Mouse (Mus musculus): ENCODE results near the gene Ppp1r10.

Ppp1r10 gene

GRCm38 (mm10) chr17:35917143-35917462 lies 869 bp downstream of the Ppp1r10 start:
- no peaks in the 10 kb centered on the region for H3K27me3 ChIP-seq (ENCODE audit: control insufficient read depth, insufficient read depth, low read length, poor library complexity, severe bottlenecking)
- H3K36me3 ChIP-seq (ENCODE audit: control insufficient read depth, insufficient read depth, low read length, poor library complexity, severe bottlenecking): peaks cover 19% of the 10 kb centered on the region
- DNase-seq (ENCODE audit: low read depth, low spot score): no peak

- DNase-seq (ENCODE audit: low read depth, low spot score): peak; percentile 57
- Histone ChIP-seq H3K36me3 (ENCODE audit: control insufficient read depth, insufficient read depth, low read length, poor library complexity, severe bottlenecking) (peaks cover 19% of the 10 kb centered on the region), H3K27me3 (ENCODE audit: control insufficient read depth, insufficient read depth, low read length, poor library complexity, severe bottlenecking) (no peaks in the 10 kb centered on the region)
Observed at GRCm38 (mm10) chr17:35917463-35918251, 1.4 kb downstream of the Ppp1r10 start.

- peak; percentile 57 for DNase-seq (ENCODE audit: low read depth, low spot score)
- no peaks in the 10 kb centered on the region for H3K27me3 ChIP-seq (ENCODE audit: control insufficient read depth, insufficient read depth, low read length, poor library complexity, severe bottlenecking)
- H3K36me3 ChIP-seq (ENCODE audit: control insufficient read depth, insufficient read depth, low read length, poor library complexity, severe bottlenecking): peaks cover 13% of the 10 kb centered on the region; the same call in 1 of the 2 replicates
Observed at GRCm38 (mm10) chr17:35918276-35919059, 2.2 kb downstream of the Ppp1r10 start.

- DNase-seq (ENCODE audit: low read depth, low spot score): peak; percentile 97
- Histone ChIP-seq H3K36me3 (ENCODE audit: control insufficient read depth, insufficient read depth, low read length, poor library complexity, severe bottlenecking) (peaks cover 13% of the 10 kb centered on the region; the same call in 1 of the 2 replicates), H3K27me3 (ENCODE audit: control insufficient read depth, insufficient read depth, low read length, poor library complexity, severe bottlenecking) (no peaks in the 10 kb centered on the region)
Observed at GRCm38 (mm10) chr17:35919060-35919715, 3.0 kb downstream of the Ppp1r10 start.

GRCm38 (mm10) chr17:35919864-35920301 lies 3.6 kb downstream of the Ppp1r10 start:
- Histone ChIP-seq H3K36me3 (ENCODE audit: control insufficient read depth, insufficient read depth, low read length, poor library complexity, severe bottlenecking) (peaks cover 17% of the 10 kb centered on the region; the same call in 1 of the 2 replicates), H3K27me3 (ENCODE audit: control insufficient read depth, insufficient read depth, low read length, poor library complexity, severe bottlenecking) (no peaks in the 10 kb centered on the region)
- no peak for DNase-seq (ENCODE audit: low read depth, low spot score)

- DNase-seq (ENCODE audit: low read depth, low spot score): no peak
- Histone ChIP-seq H3K36me3 (ENCODE audit: control insufficient read depth, insufficient read depth, low read length, poor library complexity, severe bottlenecking) (peaks cover 19% of the 10 kb centered on the region; the same call in 1 of the 2 replicates), H3K27me3 (ENCODE audit: control insufficient read depth, insufficient read depth, low read length, poor library complexity, severe bottlenecking) (no peaks in the 10 kb centered on the region)
Observed at GRCm38 (mm10) chr17:35920384-35920783, 4.2 kb downstream of the Ppp1r10 start.

GRCm38 (mm10) chr17:35920862-35921562 lies 4.8 kb downstream of the Ppp1r10 start:
- no peaks in the 10 kb centered on the region for H3K27me3 ChIP-seq (ENCODE audit: control insufficient read depth, insufficient read depth, low read length, poor library complexity, severe bottlenecking)
- DNase-seq (ENCODE audit: low read depth, low spot score): peak; percentile 54
- H3K36me3 ChIP-seq (ENCODE audit: control insufficient read depth, insufficient read depth, low read length, poor library complexity, severe bottlenecking): peaks cover 19% of the 10 kb centered on the region; the same call in 1 of the 2 replicates

GRCm38 (mm10) chr17:35921710-35922109 lies 5.5 kb downstream of the Ppp1r10 start:
- DNase-seq (ENCODE audit: low read depth, low spot score): no peak
- H3K27me3 ChIP-seq (ENCODE audit: control insufficient read depth, insufficient read depth, low read length, poor library complexity, severe bottlenecking): no peaks in the 10 kb centered on the region
- peaks cover 24% of the 10 kb centered on the region for H3K36me3 ChIP-seq (ENCODE audit: control insufficient read depth, insufficient read depth, low read length, poor library complexity, severe bottlenecking)

GRCm38 (mm10) chr17:35922566-35922965 lies 6.3 kb downstream of the Ppp1r10 start:
- no peak for DNase-seq (ENCODE audit: low read depth, low spot score)
- no peaks in the 10 kb centered on the region for H3K27me3 ChIP-seq (ENCODE audit: control insufficient read depth, insufficient read depth, low read length, poor library complexity, severe bottlenecking)
- peaks cover 22% of the 10 kb centered on the region for H3K36me3 ChIP-seq (ENCODE audit: control insufficient read depth, insufficient read depth, low read length, poor library complexity, severe bottlenecking)

- H3K27me3 ChIP-seq (ENCODE audit: control insufficient read depth, insufficient read depth, low read length, poor library complexity, severe bottlenecking): no peaks in the 10 kb centered on the region
- no peak for DNase-seq (ENCODE audit: low read depth, low spot score)
- peaks cover 24% of the 10 kb centered on the region for H3K36me3 ChIP-seq (ENCODE audit: control insufficient read depth, insufficient read depth, low read length, poor library complexity, severe bottlenecking)
Observed at GRCm38 (mm10) chr17:35923281-35923680, 7.0 kb downstream of the Ppp1r10 start.

GRCm38 (mm10) chr17:35927471-35927870 lies 11.2 kb downstream of the Ppp1r10 start:
- no peaks in the 10 kb centered on the region for H3K27me3 ChIP-seq (ENCODE audit: control insufficient read depth, insufficient read depth, low read length, poor library complexity, severe bottlenecking)
- H3K36me3 ChIP-seq (ENCODE audit: control insufficient read depth, insufficient read depth, low read length, poor library complexity, severe bottlenecking): peaks cover 35% of the 10 kb centered on the region
- DNase-seq (ENCODE audit: low read depth, low spot score): no peak

- H3K36me3 ChIP-seq (ENCODE audit: control insufficient read depth, insufficient read depth, low read length, poor library complexity, severe bottlenecking): peaks cover 33% of the 10 kb centered on the region
- no peak for DNase-seq (ENCODE audit: low read depth, low spot score)
- no peaks in the 10 kb centered on the region for H3K27me3 ChIP-seq (ENCODE audit: control insufficient read depth, insufficient read depth, low read length, poor library complexity, severe bottlenecking)
Observed at GRCm38 (mm10) chr17:35929534-35929933, 13.3 kb downstream of the Ppp1r10 start.

- DNase-seq (ENCODE audit: low read depth, low spot score): no peak
- peaks cover 28% of the 10 kb centered on the region for H3K36me3 ChIP-seq (ENCODE audit: control insufficient read depth, insufficient read depth, low read length, poor library complexity, severe bottlenecking)
- H3K27me3 ChIP-seq (ENCODE audit: control insufficient read depth, insufficient read depth, low read length, poor library complexity, severe bottlenecking): no peaks in the 10 kb centered on the region
Observed at GRCm38 (mm10) chr17:35930627-35931026, 14.4 kb downstream of the Ppp1r10 start.

GRCm38 (mm10) chr17:35932608-35933007 lies 16.4 kb downstream of the Ppp1r10 start:
- no peaks in the 10 kb centered on the region for H3K27me3 ChIP-seq (ENCODE audit: control insufficient read depth, insufficient read depth, low read length, poor library complexity, severe bottlenecking)
- H3K36me3 ChIP-seq (ENCODE audit: control insufficient read depth, insufficient read depth, low read length, poor library complexity, severe bottlenecking): peaks cover 17% of the 10 kb centered on the region
- DNase-seq (ENCODE audit: low read depth, low spot score): no peak

All from splenic B cell, adult 2 months (primary cell).